Mouse (Mus musculus) C2C12 (cell line): ENCODE data around the gene Tmco5.

Experiments
- CTCF ChIP-seq: IDR thresholded peaks from one replicate; pipeline ENCODE4 v1.5.1; 2011; ENCODE audit not compliant: control insufficient read depth, insufficient read depth, insufficient read length
- MAX ChIP-seq: IDR thresholded peaks from one replicate; pipeline ENCODE4 v1.6.1; 2011; ENCODE audit warnings: mild to moderate bottlenecking, control low read depth
- MYOG ChIP-seq: IDR thresholded peaks from one replicate; pipeline ENCODE4 v1.6.1; 2011; ENCODE audit not compliant: control insufficient read depth, insufficient read length; ENCODE audit errors: extremely low read depth
- USF1 ChIP-seq: IDR thresholded peaks from one replicate; pipeline ENCODE4 v1.6.1; 2011; ENCODE audit warnings: low read depth, mild to moderate bottlenecking, control low read depth, moderate library complexity

GRCm38 (mm10) chr2:116878391-116878790, at the start of gene Tmco5:
- TF ChIP-seq CTCF (no peak), USF1 (no peak), MYOG (no peak), MAX (no peak)
